Mouse (Mus musculus) urinary bladder, adult 18-20 months (tissue): ENCODE measurements around the gene Bckdhb.
"Not testable (repeated sequence)": the region's sequence is repeated elsewhere in the genome, so short reads cannot be mapped to it uniquely, and the experiment has no call there.

Experiments
- DNase-seq, 2 experiments: peaks; one replicate each; pipeline ENCODE4 v3.0.0; 2022; ENCODE audit warnings: low spot score in 2 of 2, mixed read lengths in 2 of 2

Gene Bckdhb

GRCm38 (mm10) chr9:83963296-83963695 lies 38.4 kb downstream of the Bckdhb start:
- DNase-seq, result no peak

DNA sequence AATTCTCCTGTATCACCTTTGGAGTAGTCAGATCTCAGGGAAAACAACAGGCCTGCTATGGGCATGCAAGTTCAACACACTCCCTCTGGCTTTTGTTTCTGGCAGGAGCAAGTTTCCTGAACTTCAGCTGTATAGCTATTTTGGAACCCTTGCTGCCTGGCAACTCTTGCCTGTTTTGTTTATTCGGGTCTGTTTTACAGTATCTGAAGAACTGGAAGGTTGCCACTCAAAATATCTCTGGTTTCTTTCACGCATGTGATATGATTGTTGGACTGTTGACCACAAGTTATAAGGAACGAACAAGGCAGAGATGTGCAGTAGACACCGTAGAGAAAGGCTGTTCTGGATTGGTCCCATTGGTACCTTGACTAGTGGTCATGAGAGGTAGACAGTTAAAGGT lies 39.4 kb downstream of the Bckdhb start:
- DNase-seq, result no peak

GRCm38 (mm10) chr9:83967439-83968050 lies 42.6 kb downstream of the Bckdhb start:
- DNase-seq, result no peak

DNA sequence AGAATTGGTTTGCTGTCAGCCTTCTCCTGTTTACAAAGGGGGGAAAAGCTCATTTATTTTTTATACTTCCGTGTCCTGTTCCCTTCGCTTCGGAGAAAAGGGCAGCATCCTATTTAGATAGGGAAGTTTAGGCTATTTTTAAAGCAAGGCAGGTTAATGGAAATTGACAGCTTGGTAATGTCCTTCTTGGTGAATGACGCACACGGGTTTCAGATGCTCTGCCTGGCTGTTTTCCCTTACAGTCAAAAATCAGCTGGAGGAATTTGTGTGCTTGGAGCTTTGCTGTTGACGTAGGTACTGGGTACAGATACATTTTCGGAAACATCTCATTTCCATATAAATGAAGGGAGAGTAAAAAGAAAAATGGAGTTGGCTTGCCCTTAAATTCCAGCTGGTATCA lies 44.4 kb downstream of the Bckdhb start:
- no peak for DNase-seq

DNA sequence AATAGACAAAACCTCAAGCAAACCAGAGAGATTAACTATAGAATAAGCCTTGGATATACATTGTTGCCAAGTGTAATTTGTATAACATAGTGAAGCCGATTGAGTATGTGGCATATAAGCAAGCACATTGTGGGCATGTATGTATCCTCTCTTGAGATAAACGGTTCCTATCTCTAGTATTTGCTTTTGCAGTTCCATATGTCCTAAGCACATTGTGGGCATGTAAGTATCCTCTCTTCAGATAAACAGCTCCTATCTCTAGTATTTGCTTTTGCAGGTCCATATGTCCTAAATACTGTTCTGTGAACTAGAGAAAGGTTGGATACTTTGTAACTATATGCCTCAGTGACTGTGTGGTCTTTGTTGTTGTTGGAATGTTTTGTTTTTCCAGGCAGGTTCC lies 48.5 kb downstream of the Bckdhb start:
- no peak for DNase-seq

- no peak for DNase-seq
Measured at GRCm38 (mm10) chr9:83975811-83976210, 50.9 kb downstream of the Bckdhb start.

- no peak for DNase-seq
Measured at GRCm38 (mm10) chr9:83981234-83981633, 56.3 kb downstream of the Bckdhb start.

DNA sequence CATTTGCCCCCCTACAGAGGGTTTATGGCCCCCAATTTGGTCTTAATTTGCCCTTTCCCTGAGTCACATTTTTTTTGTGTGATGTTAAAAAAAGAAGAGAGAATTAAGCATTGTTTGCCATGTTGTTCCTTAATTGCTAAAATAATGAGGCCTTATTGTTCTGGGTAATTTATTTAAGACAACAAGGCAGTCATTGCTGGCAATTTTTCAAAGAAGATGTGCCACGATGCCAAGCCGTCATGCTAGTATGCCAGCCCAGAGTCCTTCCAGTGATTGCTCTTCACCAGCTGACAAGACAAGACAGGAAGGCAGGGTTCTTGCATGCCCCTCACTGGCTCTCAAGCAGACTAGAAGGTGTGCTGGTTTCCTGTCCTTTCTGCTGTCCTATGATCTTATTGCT lies 84.0 kb downstream of the Bckdhb start:
- DNase-seq, result no peak

DNA sequence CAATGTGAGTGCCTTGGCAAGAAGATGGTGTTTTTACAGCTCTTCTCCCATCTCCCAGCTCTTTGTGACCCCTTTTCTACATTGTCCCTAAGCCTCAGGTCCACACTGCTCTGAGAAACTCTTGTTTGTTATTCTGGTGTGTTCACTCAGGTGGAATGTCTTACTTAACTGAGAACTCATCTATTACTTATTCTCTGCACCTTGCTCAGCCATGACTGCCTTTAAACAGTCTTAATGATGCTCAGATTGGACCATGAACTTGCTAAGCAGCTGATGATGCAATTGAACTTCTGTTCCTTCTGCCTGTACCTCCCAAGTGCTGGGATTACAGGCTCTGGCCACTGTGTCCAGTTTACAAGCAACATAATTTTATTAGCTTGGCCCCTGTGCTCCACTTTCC lies 86.2 kb downstream of the Bckdhb start:
- DNase-seq, result no peak

DNA sequence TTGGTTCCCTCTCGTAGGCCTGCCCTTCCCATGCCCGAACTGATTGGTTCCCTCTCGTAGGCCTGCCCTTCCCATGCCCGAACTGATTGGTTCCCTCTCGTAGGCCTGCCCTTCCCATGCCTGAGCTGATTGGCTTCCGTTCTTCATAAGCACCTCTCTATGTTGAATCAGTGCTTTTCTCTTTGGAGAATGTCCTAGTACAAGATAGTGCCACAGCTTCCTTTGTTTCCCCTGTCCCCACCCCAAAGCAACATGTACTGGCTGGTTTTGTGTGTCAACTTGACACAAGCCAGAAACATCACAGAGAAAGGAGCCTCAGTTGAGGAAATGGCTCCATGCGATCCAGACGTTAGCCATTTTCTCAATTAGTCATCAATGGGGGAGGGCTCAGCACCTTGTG lies 93.2 kb downstream of the Bckdhb start:
- not testable (repeated sequence) for DNase-seq

- DNase-seq, result no peak
Measured at GRCm38 (mm10) chr9:84019627-84020026, 94.7 kb downstream of the Bckdhb start.

- DNase-seq, result no peak
Measured at GRCm38 (mm10) chr9:84021189-84021588, 96.2 kb downstream of the Bckdhb start.

GRCm38 (mm10) chr9:84028120-84028519 lies 103.2 kb downstream of the Bckdhb start:
- no peak for DNase-seq

- DNase-seq, result no peak
Measured at GRCm38 (mm10) chr9:84030691-84031290, 105.8 kb downstream of the Bckdhb start.

DNA sequence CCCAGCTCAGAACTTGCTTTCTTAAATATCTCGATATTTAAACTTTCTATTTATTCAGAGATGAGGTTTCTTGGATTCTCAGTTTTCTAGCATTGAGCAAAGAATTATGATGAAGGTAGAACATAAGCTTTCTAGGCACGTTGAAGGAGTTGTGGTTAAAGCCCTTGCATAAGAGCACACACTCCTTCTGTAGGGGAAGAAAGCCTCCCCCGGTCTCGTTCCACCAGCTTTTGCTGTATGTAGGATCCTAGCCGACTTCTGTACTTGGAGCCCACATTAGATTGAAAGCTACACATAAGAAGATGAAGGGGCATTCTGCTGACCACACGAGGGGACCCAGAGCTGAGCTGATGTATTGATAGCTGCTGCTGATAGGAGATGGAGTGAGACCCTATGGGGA lies 106.5 kb downstream of the Bckdhb start:
- no peak for DNase-seq

GRCm38 (mm10) chr9:84032669-84033341 lies 107.9 kb downstream of the Bckdhb start:
- no peak for DNase-seq

- no peak for DNase-seq
Measured at GRCm38 (mm10) chr9:84036046-84036445, 111.1 kb downstream of the Bckdhb start.

DNA sequence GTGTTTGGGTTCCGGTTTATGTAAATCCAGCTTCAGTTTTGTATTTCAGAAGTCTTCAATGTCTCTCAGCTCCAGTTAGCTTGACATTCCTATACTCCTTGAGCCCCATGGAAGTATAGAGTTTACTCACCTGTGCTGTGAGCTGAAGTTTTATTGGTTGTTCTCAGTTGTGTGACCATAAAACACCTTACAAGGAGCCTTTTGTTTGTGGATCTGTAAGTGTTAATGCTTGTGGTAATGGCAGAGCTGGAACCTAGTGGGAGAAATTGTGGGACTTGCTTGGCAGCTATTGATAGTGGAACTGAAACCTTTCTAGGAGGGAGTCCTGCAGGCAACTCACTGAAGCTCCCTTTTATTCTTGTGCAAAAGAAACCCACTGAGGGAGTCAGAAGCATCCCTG lies 112.3 kb downstream of the Bckdhb start:
- no peak for DNase-seq

- DNase-seq, result no peak
Measured at GRCm38 (mm10) chr9:84038946-84039345, 114.0 kb downstream of the Bckdhb start.

DNA sequence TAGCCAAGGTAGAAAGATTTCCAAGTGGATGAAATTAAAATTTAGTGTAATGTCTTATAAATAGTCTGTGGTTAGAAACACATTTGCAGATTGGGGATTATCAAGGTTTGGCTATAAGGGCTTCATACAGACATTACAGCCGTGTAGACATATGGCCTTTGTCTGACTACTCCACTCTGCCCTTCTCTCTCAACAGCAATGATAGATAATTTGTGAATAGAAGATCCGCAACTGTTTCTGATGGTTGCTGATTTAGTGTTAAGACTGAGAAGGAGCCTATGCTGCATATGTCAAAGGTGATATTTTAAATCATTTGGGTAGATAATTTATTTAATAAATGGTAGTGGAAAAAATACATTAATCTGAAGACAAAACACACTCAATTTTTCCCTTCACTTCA lies 115.4 kb downstream of the Bckdhb start:
- no peak for DNase-seq

DNA sequence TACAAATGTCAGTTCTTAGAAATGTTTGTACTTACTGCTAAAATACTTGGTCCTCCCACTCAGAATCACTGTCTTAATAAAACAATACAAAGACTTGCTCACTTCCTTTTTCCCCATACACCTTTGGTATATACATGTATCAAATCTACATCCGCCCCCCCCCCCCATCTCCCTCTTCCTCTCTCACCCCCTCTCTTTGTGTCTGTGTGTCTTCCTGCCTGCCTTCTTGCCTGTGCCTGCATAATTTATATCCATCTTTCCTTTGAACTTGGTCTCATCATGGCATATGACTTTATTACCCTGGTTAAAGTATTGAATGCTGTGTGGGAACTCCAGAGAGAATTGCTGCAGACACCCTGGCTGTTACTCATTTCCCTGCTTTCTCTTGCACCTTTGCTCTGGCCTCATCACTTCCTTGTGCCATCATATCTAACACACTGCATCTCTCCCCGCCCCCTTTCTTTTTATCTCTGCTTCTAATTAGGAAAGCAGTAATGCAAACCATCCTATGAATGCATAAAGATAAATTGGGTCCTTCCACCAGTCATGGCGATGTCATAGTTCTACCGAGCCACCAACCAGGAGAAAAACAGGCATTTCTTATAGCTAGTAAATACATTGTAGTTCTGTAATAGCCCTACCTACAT lies 116.8 kb downstream of the Bckdhb start:
- DNase-seq, result no peak

GRCm38 (mm10) chr9:84042539-84042938 lies 117.6 kb downstream of the Bckdhb start:
- no peak for DNase-seq

DNA sequence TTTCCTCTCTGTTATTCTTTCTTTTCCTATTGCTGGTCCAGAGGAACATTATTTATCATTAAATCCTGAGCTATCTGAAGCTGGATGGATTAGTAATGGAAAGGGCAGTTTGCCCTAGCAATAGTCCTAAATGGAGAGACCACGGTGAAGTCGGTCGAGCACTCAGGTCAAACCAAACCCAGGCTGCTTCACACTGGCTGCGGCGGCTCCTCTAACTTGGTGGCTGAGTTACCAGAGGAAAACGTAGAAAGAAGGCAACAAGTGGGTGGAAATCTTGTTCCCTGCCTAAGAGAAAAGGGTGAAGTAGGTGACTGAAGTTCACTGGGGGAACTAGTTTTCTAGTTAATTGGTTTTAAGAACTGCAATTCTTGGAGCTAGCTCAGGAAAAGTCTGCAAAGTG lies 119.2 kb downstream of the Bckdhb start:
- DNase-seq, result no peak
